Mouse (Mus musculus): ENCODE results near the gene Maml3. TPM values are rescaled to one million over a fixed set of nuclear protein-coding genes. Genes with fewer than 3 reads are reported as not detected.

Maml3 gene
- polyA plus RNA-seq, 1 experiment from 2014 or later: 2.9 TPM

GRCm38 (mm10) chr3:51771839-51772630 is 332.8 kb downstream of the Maml3 start:
- Histone ChIP-seq H3K36me3 (ENCODE audit: control insufficient read depth, insufficient read depth, low read length) (no peaks in the 10 kb centered on the region), H3K4me2 (replicated peaks; ENCODE audit: low read depth) (no peak overlapping the region), H3K9ac (ENCODE audit: low read length) (no peak overlapping the region), H3K27ac (replicated peaks) (no peak overlapping the region), H3K4me3 (ENCODE audit: low read depth, low read length) (no peak overlapping the region), H3K27me3 (ENCODE audit: control insufficient read depth, insufficient read depth, low read length) (no peaks in the 10 kb centered on the region), H3K9me3 (ENCODE audit: control insufficient read depth, low read length) (no peaks in the 10 kb centered on the region), H3K4me1 (replicated peaks; ENCODE audit: control insufficient read depth, insufficient read depth) (no peaks in the 10 kb centered on the region)
- WGBS: 77% methylated on average over 9 of the region's 9 CpGs
- DNase-seq (ENCODE audit: low spot score) (no peak), ATAC-seq (ENCODE audit: low FRiP score, low TSS enrichment) (no peak)
- TF ChIP-seq EP300 (optimal IDR thresholded peaks at IDR 0.05): no peak
- TF ChIP-seq CTCF (IDR thresholded peaks at IDR 0.05; ENCODE audit: low read depth): no peak

GRCm38 (mm10) chr3:51769196-51769595 is 335.7 kb downstream of the Maml3 start:
- no peak overlapping the region for H3K4me2 ChIP-seq (replicated peaks; ENCODE audit: low read depth)
- H3K27me3 ChIP-seq (ENCODE audit: control insufficient read depth, insufficient read depth, low read length): no peaks in the 10 kb centered on the region
- H3K27ac ChIP-seq (replicated peaks): no peak overlapping the region
- no peak for DNase-seq (ENCODE audit: low spot score)
- H3K4me1 ChIP-seq (replicated peaks; ENCODE audit: control insufficient read depth, insufficient read depth): no peaks in the 10 kb centered on the region
- H3K9ac ChIP-seq (ENCODE audit: low read length): no peak overlapping the region
- no peak overlapping the region for H3K4me3 ChIP-seq (ENCODE audit: low read depth, low read length)
- TF ChIP-seq EP300 (optimal IDR thresholded peaks at IDR 0.05): no peak
- ATAC-seq (ENCODE audit: low FRiP score, low TSS enrichment): no peak
- WGBS: 78% methylated on average over 6 of the region's 6 CpGs
- no peaks in the 10 kb centered on the region for H3K9me3 ChIP-seq (ENCODE audit: control insufficient read depth, low read length)
- no peaks in the 10 kb centered on the region for H3K36me3 ChIP-seq (ENCODE audit: control insufficient read depth, insufficient read depth, low read length)

GRCm38 (mm10) chr3:51765220-51765923 is 339.5 kb downstream of the Maml3 start:
- 72% methylated on average over 12 of the region's 12 CpGs for WGBS
- Histone ChIP-seq H3K27ac (replicated peaks) (no peak overlapping the region), H3K4me3 (ENCODE audit: low read depth, low read length) (no peak overlapping the region), H3K9me3 (ENCODE audit: control insufficient read depth, low read length) (no peaks in the 10 kb centered on the region), H3K9ac (ENCODE audit: low read length) (no peak overlapping the region), H3K36me3 (ENCODE audit: control insufficient read depth, insufficient read depth, low read length) (no peaks in the 10 kb centered on the region), H3K4me1 (replicated peaks; ENCODE audit: control insufficient read depth, insufficient read depth) (no peaks in the 10 kb centered on the region), H3K4me2 (replicated peaks; ENCODE audit: low read depth) (no peak overlapping the region), H3K27me3 (ENCODE audit: control insufficient read depth, insufficient read depth, low read length) (no peaks in the 10 kb centered on the region)
- TF ChIP-seq CTCF (IDR thresholded peaks at IDR 0.05; ENCODE audit: low read depth): no peak
- TF ChIP-seq EP300 (optimal IDR thresholded peaks at IDR 0.05): no peak
- DNase-seq (ENCODE audit: low spot score) (no peak), ATAC-seq (ENCODE audit: low FRiP score, low TSS enrichment) (no peak)

GRCm38 (mm10) chr3:51764175-51764574 is 340.7 kb downstream of the Maml3 start:
- TF ChIP-seq CTCF (IDR thresholded peaks at IDR 0.05; ENCODE audit: low read depth) (no peak), EP300 (optimal IDR thresholded peaks at IDR 0.05) (no peak)
- no peaks in the 10 kb centered on the region for H3K36me3 ChIP-seq (ENCODE audit: control insufficient read depth, insufficient read depth, low read length)
- WGBS: 91% methylated on average over 3 of the region's 3 CpGs
- no peak for ATAC-seq (ENCODE audit: low FRiP score, low TSS enrichment)
- H3K4me2 ChIP-seq (replicated peaks; ENCODE audit: low read depth): no peak overlapping the region
- no peaks in the 10 kb centered on the region for H3K27me3 ChIP-seq (ENCODE audit: control insufficient read depth, insufficient read depth, low read length)
- H3K4me3 ChIP-seq (ENCODE audit: low read depth, low read length): no peak overlapping the region
- no peak overlapping the region for H3K9ac ChIP-seq (ENCODE audit: low read length)
- H3K27ac ChIP-seq (replicated peaks): no peak overlapping the region
- H3K9me3 ChIP-seq (ENCODE audit: control insufficient read depth, low read length): no peaks in the 10 kb centered on the region
- no peaks in the 10 kb centered on the region for H3K4me1 ChIP-seq (replicated peaks; ENCODE audit: control insufficient read depth, insufficient read depth)
- DNase-seq (ENCODE audit: low spot score): no peak

GRCm38 (mm10) chr3:51762900-51763299 is 342.0 kb downstream of the Maml3 start:
- no peak for ATAC-seq (ENCODE audit: low FRiP score, low TSS enrichment)

GRCm38 (mm10) chr3:51759534-51759933 is 345.3 kb downstream of the Maml3 start:
- DNase-seq (ENCODE audit: low spot score) (no peak), ATAC-seq (ENCODE audit: low FRiP score, low TSS enrichment) (no peak)
- 67% methylated on average over 3 of the region's 3 CpGs for WGBS
- Histone ChIP-seq H3K9ac (ENCODE audit: low read length) (no peak overlapping the region), H3K4me2 (replicated peaks; ENCODE audit: low read depth) (no peak overlapping the region), H3K27ac (replicated peaks) (no peak overlapping the region), H3K4me3 (ENCODE audit: low read depth, low read length) (no peak overlapping the region), H3K27me3 (ENCODE audit: control insufficient read depth, insufficient read depth, low read length) (no peaks in the 10 kb centered on the region), H3K36me3 (ENCODE audit: control insufficient read depth, insufficient read depth, low read length) (no peaks in the 10 kb centered on the region), H3K9me3 (ENCODE audit: control insufficient read depth, low read length) (no peaks in the 10 kb centered on the region), H3K4me1 (replicated peaks; ENCODE audit: control insufficient read depth, insufficient read depth) (no peaks in the 10 kb centered on the region)
- TF ChIP-seq CTCF (IDR thresholded peaks at IDR 0.05; ENCODE audit: low read depth) (no peak), EP300 (optimal IDR thresholded peaks at IDR 0.05) (no peak)

More at GRCm38 (mm10) chr3:51762900-51763299, 342.0 kb downstream of the Maml3 start:
- 88% methylated on average over 10 of the region's 10 CpGs for WGBS
- Histone ChIP-seq H3K4me2 (replicated peaks; ENCODE audit: low read depth) (no peak overlapping the region), H3K4me1 (replicated peaks; ENCODE audit: control insufficient read depth, insufficient read depth) (no peaks in the 10 kb centered on the region), H3K9me3 (ENCODE audit: control insufficient read depth, low read length) (no peaks in the 10 kb centered on the region), H3K4me3 (ENCODE audit: low read depth, low read length) (no peak overlapping the region), H3K36me3 (ENCODE audit: control insufficient read depth, insufficient read depth, low read length) (no peaks in the 10 kb centered on the region), H3K27ac (replicated peaks) (no peak overlapping the region), H3K27me3 (ENCODE audit: control insufficient read depth, insufficient read depth, low read length) (no peaks in the 10 kb centered on the region), H3K9ac (ENCODE audit: low read length) (no peak overlapping the region)
- no peak for DNase-seq (ENCODE audit: low spot score)
- no peak for TF ChIP-seq CTCF (IDR thresholded peaks at IDR 0.05; ENCODE audit: low read depth)
- no peak for TF ChIP-seq EP300 (optimal IDR thresholded peaks at IDR 0.05)

All from stomach, postnatal 0 days (tissue).